Mouse (Mus musculus) erythroid progenitor cell, adult 5-6 weeks (primary cell): Measurements from ENCODE around the gene Taok2. TPM values are rescaled to one million over a fixed set of nuclear protein-coding genes. Genes with fewer than 3 reads are reported as not detected.
A peak's percentile ranks its signal among the peaks of the same experiment; 100 is the strongest.

Experiments used
- ATAC-seq: replicated peaks from 2 replicates; pipeline ENCODE4 v1.8.0; 2016; ENCODE audit warnings: moderate number of reproducible peaks, mild to moderate bottlenecking, moderate TSS enrichment, inconsistent platforms; ENCODE audit not compliant: poor library complexity, low FRiP score, severe bottlenecking
- total RNA-seq, 2 experiments: library from RNA; stranded (forward) in 1 of 2; stranded (reverse) in 1 of 2; fragments of 150-400 nt in 1 of 2; fragments of 186-747, 209-891 nt in 1 of 2; gene quantifications; 2 replicates each; pipeline versions ENCODE4 v1.2.3 to v1.2.4; 2015 to 2017; ENCODE audit warnings: low replicate concordance in 2 of 2

The Taok2 gene
- total RNA-seq, 2 experiments from 2014 or later: 23.1 to 76.2 TPM

DNA sequence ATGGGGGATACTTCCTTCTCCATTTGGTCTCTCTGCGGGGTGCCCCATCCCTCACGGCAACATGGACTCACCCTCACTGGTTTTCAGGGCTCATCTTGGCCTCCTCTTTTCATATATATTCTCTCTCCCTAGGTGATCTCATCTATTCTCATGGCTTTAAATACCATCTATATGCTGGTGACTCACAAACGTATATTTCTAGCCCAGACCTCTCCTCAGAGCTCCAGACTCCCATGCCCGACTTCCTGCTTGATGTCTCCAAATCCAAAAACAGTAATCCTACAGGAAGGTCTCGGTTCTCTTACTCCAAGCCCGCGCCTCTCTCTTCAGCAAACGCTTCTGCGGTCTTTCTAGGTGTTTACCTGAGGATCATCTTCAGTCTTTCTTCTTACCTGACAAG lies 41.2 kb downstream of the Taok2 start:
- no peak for ATAC-seq

DNA sequence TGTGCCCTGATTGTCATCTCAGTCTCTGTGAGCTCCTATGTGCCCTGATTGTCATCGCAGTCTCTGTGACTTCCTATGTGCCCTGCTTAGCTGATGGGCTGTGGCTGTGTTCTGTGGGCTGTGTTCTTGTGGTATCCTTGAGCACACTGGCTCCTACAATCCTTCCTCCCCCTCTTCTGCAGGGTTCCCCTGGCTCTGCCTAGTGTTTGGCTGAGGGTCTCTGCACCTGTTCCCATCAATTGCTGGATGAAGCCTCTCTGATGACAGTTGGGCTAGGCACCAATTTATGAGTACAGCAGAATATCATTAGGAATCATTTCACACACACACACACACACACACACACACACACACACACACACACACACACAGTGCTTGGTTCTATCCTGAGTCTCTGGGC lies 51.2 kb downstream of the Taok2 start:
- ATAC-seq: no peak

DNA sequence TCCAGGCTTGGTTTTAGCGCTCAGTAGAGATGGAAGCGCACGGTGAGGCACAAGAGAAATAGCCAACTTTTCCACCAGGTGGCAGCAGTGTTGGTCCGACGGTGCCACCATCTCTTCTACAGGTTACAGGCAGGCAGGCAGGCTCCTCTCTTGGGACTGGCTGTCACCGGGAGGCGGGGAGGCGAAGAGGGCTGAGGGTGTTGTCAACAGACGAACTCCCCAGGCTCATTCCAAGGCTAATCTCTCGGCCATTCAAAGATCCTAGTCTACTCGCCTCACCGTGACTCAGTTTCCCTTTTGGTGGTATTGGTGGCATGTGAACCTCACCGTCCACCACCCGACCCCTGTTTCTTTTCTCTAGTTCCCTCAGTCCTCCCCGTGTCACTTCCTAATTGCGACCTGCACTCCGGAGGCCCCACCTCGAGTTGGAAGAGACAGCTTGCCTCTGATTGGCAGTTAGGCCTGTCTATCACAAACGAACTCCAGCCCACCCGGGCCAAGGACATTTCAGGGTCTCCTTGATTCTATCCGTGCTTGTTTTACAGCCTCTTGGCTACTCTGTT lies 52.4 kb downstream of the Taok2 start:
- peak; percentile 86 for ATAC-seq

GRCm38 (mm10) chr7:126831539-126831938 lies 53.0 kb downstream of the Taok2 start, which contains the start of gene 4930451I11Rik:
4930451I11Rik (minus strand) TSS chr7:126831639.
- ATAC-seq: peak; percentile 6; the same call in 1 of the 2 replicates

DNA sequence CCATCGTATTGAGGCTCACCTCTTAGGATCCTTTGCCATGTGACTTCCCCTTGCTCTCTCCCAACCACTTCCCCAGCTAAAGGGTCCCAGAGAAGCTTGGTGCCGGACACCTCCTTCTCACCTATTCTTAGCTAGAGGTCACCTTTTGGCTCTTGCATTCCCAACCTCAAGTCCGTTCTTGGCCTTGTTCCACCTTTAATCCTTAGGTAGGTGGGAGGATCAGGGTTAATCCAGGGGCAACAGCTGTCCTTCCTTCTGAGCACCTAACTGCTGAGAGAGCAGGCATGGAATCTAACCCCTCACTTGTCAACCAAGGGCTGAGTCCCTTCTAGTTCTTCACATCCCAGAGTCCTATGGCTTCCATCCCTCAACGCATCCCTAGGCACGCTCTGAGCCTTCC lies 58.6 kb downstream of the Taok2 start:
- ATAC-seq: no peak

- no peak for ATAC-seq
Measured at GRCm38 (mm10) chr7:126825403-126825802, 59.1 kb downstream of the Taok2 start.

DNA sequence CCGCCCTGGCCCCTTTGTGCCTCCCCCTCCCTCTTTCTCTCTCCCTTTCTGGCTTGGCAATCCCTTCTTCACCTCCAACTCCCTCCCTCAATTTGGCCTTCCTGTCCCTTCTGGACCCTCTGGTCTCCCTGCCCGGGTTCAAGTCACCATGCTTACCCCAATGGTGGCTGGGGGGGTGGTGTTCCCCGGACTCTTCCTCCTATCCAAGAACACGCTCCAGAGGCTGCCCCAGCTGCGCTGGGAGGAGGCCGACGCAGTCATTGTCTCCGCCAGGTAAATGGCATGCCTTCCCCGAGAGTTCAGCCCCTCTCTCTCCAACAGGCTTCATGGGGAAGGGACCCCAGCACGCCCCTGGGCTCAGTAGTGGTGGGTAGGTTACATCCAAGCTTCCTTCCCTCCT lies 60.6 kb downstream of the Taok2 start:
- ATAC-seq: no peak

DNA sequence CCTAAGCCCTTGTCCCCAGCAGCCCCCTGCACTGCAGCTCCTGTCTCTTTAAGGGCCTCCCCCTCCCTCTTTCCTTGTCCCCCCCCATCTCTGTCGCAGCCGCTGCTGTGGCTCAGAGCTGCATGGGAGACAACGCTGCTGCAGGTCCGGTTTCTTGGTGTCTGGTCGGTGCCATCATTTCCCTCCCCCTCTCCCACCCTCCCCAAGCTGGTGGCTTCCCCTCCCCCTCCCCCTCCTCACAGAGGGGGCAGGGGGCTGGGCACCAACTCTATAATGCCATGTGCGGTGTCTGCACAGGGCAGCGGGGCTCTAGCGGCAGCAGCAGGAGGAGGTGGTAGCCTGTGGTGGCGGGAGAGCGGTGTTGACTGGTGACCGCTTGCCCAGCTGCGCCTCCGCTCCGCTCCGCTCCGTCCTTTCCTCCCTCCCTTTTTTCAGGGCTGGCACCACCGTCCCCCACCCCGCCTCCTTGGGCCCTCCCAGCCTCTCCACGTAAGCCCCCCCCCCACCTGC lies 61.2 kb downstream of the Taok2 start:
- ATAC-seq: no peak

GRCm38 (mm10) chr7:126822741-126823140 lies 61.8 kb downstream of the Taok2 start:
- no peak for ATAC-seq

- peak; percentile 78 for ATAC-seq
Measured at GRCm38 (mm10) chr7:126821835-126822511, 62.5 kb downstream of the Taok2 start.

GRCm38 (mm10) chr7:126818818-126819217 lies 65.7 kb downstream of the Taok2 start:
- no peak for ATAC-seq

DNA sequence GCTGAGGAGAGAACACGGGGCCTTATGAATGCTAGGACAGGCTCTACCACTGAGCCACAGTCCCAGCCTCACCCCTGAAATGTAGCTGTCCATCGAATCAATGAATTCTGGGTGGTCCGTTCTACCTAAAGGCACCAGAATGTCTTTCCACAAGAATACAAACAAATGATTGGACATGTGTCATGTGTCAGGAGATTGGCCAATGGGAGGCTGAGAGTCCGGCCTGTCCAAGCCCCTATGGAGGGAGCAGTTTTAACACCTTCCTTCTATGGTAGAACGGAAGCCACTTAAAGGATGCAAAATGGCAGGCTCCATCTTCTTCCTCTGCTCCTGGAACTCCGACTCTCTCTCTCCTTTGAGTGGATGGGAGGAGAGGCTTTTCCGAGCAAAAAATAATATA lies 66.9 kb downstream of the Taok2 start:
- ATAC-seq: no peak

GRCm38 (mm10) chr7:126816494-126816893 lies 68.0 kb downstream of the Taok2 start:
- ATAC-seq: no peak

GRCm38 (mm10) chr7:126815726-126816222 lies 68.7 kb downstream of the Taok2 start:
- no peak for ATAC-seq

Other genes starting within 250 kb of the Taok2 start
Only the 30 nearest of the 31 such genes appear.
- 36.8 and 54.1 TPM in 2 replicates for gene Sgf29, start 235.4 kb downstream of the Taok2 start, total RNA-seq (2015; ENCODE audit: low replicate concordance)
- 0.83 and 10.9 TPM in 2 replicates for gene Sgf29, start 235.4 kb downstream of the Taok2 start, total RNA-seq (2017; ENCODE audit: low replicate concordance)
- 4.0 TPM in 1 of 2 replicates, not detected in the other for gene Sult1a1, start 208.3 kb downstream of the Taok2 start, total RNA-seq (2015; ENCODE audit: low replicate concordance)
- 6.4 TPM in 1 of 2 replicates, not detected in the other for gene Sult1a1, start 208.3 kb downstream of the Taok2 start, total RNA-seq (2017; ENCODE audit: low replicate concordance)
- 9.2 and 21.3 TPM in 2 replicates for gene Bola2, start 189.3 kb downstream of the Taok2 start, total RNA-seq (2015; ENCODE audit: low replicate concordance)
- gene Bola2, start 189.3 kb downstream of the Taok2 start, total RNA-seq (2017; ENCODE audit: low replicate concordance): 5.1 and 46.8 TPM in 2 replicates
- 0.84 and 1.4 TPM in 2 replicates for gene Slx1b, start 188.9 kb downstream of the Taok2 start, total RNA-seq (2015; ENCODE audit: low replicate concordance)
- gene Slx1b, start 188.9 kb downstream of the Taok2 start, total RNA-seq (2017; ENCODE audit: low replicate concordance): 1.9 and 3.2 TPM in 2 replicates
- gene Coro1a, start 176.9 kb downstream of the Taok2 start, total RNA-seq (2015; ENCODE audit: low replicate concordance): 103 and 171 TPM in 2 replicates
- 101 and 106 TPM in 2 replicates for gene Coro1a, start 176.9 kb downstream of the Taok2 start, total RNA-seq (2017; ENCODE audit: low replicate concordance)
- 46.5 and 49.0 TPM in 2 replicates for gene Mapk3, start 125.1 kb downstream of the Taok2 start, total RNA-seq (2015; ENCODE audit: low replicate concordance)
- 18.6 and 19.3 TPM in 2 replicates for gene Mapk3, start 125.1 kb downstream of the Taok2 start, total RNA-seq (2017; ENCODE audit: low replicate concordance)
- 9.2 and 11.9 TPM in 2 replicates for gene Gdpd3, start 118.4 kb downstream of the Taok2 start, total RNA-seq (2015; ENCODE audit: low replicate concordance)
- gene Gdpd3, start 118.4 kb downstream of the Taok2 start, total RNA-seq (2017; ENCODE audit: low replicate concordance): 8.1 TPM in 1 of 2 replicates, not detected in the other
- gene Ypel3, start 107.7 kb downstream of the Taok2 start, total RNA-seq (2015; ENCODE audit: low replicate concordance): 182 and 256 TPM in 2 replicates
- 61.6 and 74.1 TPM in 2 replicates for gene Ypel3, start 107.7 kb downstream of the Taok2 start, total RNA-seq (2017; ENCODE audit: low replicate concordance)
- 2.1 and 4.3 TPM in 2 replicates for gene Tbx6, start 103.2 kb downstream of the Taok2 start, total RNA-seq (2015; ENCODE audit: low replicate concordance)
- gene Tbx6, start 103.2 kb downstream of the Taok2 start, total RNA-seq (2017; ENCODE audit: low replicate concordance): 2.6 and 2.7 TPM in 2 replicates
- 63.7 and 105 TPM in 2 replicates for gene Ppp4c, start 92.2 kb downstream of the Taok2 start, total RNA-seq (2015; ENCODE audit: low replicate concordance)
- 52.8 and 67.6 TPM in 2 replicates for gene Ppp4c, start 92.2 kb downstream of the Taok2 start, total RNA-seq (2017; ENCODE audit: low replicate concordance)
- gene Fam57b, start 87.0 kb downstream of the Taok2 start, total RNA-seq (2015; ENCODE audit: low replicate concordance): not detected in 2 replicates
- gene Fam57b, start 87.0 kb downstream of the Taok2 start, total RNA-seq (2017; ENCODE audit: low replicate concordance): not detected in 2 replicates
- not detected in 2 replicates for gene 4930451I11Rik, start 53.1 kb downstream of the Taok2 start, total RNA-seq (2015; ENCODE audit: low replicate concordance)
- not detected in 2 replicates for gene 4930451I11Rik, start 53.1 kb downstream of the Taok2 start, total RNA-seq (2017; ENCODE audit: low replicate concordance)
- not detected in 2 replicates for gene Doc2a, start 37.3 kb downstream of the Taok2 start, total RNA-seq (2015; ENCODE audit: low replicate concordance)
- not detected in 2 replicates for gene Doc2a, start 37.3 kb downstream of the Taok2 start, total RNA-seq (2017; ENCODE audit: low replicate concordance)
- 50.8 and 63.3 TPM in 2 replicates for gene Hirip3, start 22.7 kb downstream of the Taok2 start, total RNA-seq (2015; ENCODE audit: low replicate concordance)
- 193 and 296 TPM in 2 replicates for gene Hirip3, start 22.7 kb downstream of the Taok2 start, total RNA-seq (2017; ENCODE audit: low replicate concordance)
- gene Ino80e, start 22.3 kb downstream of the Taok2 start, total RNA-seq (2015; ENCODE audit: low replicate concordance): 19.1 and 20.1 TPM in 2 replicates
- 20.2 and 30.4 TPM in 2 replicates for gene Ino80e, start 22.3 kb downstream of the Taok2 start, total RNA-seq (2017; ENCODE audit: low replicate concordance)
- gene Tmem219, start 38.2 kb upstream of the Taok2 start, total RNA-seq (2015; ENCODE audit: low replicate concordance): 3.2 and 5.4 TPM in 2 replicates
- gene Tmem219, start 38.2 kb upstream of the Taok2 start, total RNA-seq (2017; ENCODE audit: low replicate concordance): 4.0 and 10.4 TPM in 2 replicates
- 21.6 TPM in 1 of 2 replicates, not detected in the other for gene Kctd13, start 44.2 kb upstream of the Taok2 start, total RNA-seq (2015; ENCODE audit: low replicate concordance)
- 0.53 and 3.3 TPM in 2 replicates for gene Kctd13, start 44.2 kb upstream of the Taok2 start, total RNA-seq (2017; ENCODE audit: low replicate concordance)
- gene Asphd1, start 64.9 kb upstream of the Taok2 start, total RNA-seq (2015; ENCODE audit: low replicate concordance): not detected in 2 replicates
- gene Asphd1, start 64.9 kb upstream of the Taok2 start, total RNA-seq (2017; ENCODE audit: low replicate concordance): not detected in 2 replicates
- gene Sez6l2, start 65.9 kb upstream of the Taok2 start, total RNA-seq (2015; ENCODE audit: low replicate concordance): not detected in 2 replicates
- 0.45 TPM in 1 of 2 replicates, not detected in the other for gene Sez6l2, start 65.9 kb upstream of the Taok2 start, total RNA-seq (2017; ENCODE audit: low replicate concordance)
- gene Cdipt, start 91.2 kb upstream of the Taok2 start, total RNA-seq (2015; ENCODE audit: low replicate concordance): 29.8 and 30.3 TPM in 2 replicates
- 19.7 and 27.1 TPM in 2 replicates for gene Cdipt, start 91.2 kb upstream of the Taok2 start, total RNA-seq (2017; ENCODE audit: low replicate concordance)
- 2.9 TPM in 1 of 2 replicates, not detected in the other for gene Cdiptos, start 91.4 kb upstream of the Taok2 start, total RNA-seq (2015; ENCODE audit: low replicate concordance)
- gene Cdiptos, start 91.4 kb upstream of the Taok2 start, total RNA-seq (2017; ENCODE audit: low replicate concordance): not detected in 2 replicates
- 0.36 and 0.42 TPM in 2 replicates for gene Mvp, start 129.9 kb upstream of the Taok2 start, total RNA-seq (2015; ENCODE audit: low replicate concordance)
- 6.7 and 7.7 TPM in 2 replicates for gene Mvp, start 129.9 kb upstream of the Taok2 start, total RNA-seq (2017; ENCODE audit: low replicate concordance)
- gene Pagr1b, start 131.8 kb upstream of the Taok2 start, total RNA-seq (2015; ENCODE audit: low replicate concordance): not detected in 2 replicates
- gene Pagr1b, start 131.8 kb upstream of the Taok2 start, total RNA-seq (2017; ENCODE audit: low replicate concordance): 0.64 and 11.8 TPM in 2 replicates
- gene Pagr1a, start 132.6 kb upstream of the Taok2 start, total RNA-seq (2015; ENCODE audit: low replicate concordance): 24.1 and 46.9 TPM in 2 replicates
- 10.6 and 26.2 TPM in 2 replicates for gene Pagr1a, start 132.6 kb upstream of the Taok2 start, total RNA-seq (2017; ENCODE audit: low replicate concordance)
- 1.7 TPM in 1 of 2 replicates, not detected in the other for gene Gm42742, start 136.4 kb upstream of the Taok2 start, total RNA-seq (2015; ENCODE audit: low replicate concordance)
- 10.8 and 28.1 TPM in 2 replicates for gene Gm42742, start 136.4 kb upstream of the Taok2 start, total RNA-seq (2017; ENCODE audit: low replicate concordance)
- gene Prrt2, start 136.5 kb upstream of the Taok2 start, total RNA-seq (2015; ENCODE audit: low replicate concordance): 0.84 TPM in 1 of 2 replicates, not detected in the other
- 3.0 TPM in 1 of 2 replicates, not detected in the other for gene Prrt2, start 136.5 kb upstream of the Taok2 start, total RNA-seq (2017; ENCODE audit: low replicate concordance)
- gene Maz, start 142.3 kb upstream of the Taok2 start, total RNA-seq (2015; ENCODE audit: low replicate concordance): 175 and 179 TPM in 2 replicates
- 96.8 and 123 TPM in 2 replicates for gene Maz, start 142.3 kb upstream of the Taok2 start, total RNA-seq (2017; ENCODE audit: low replicate concordance)
- 651 and 861 TPM in 2 replicates for gene Kif22, start 157.8 kb upstream of the Taok2 start, total RNA-seq (2015; ENCODE audit: low replicate concordance)
- 380 and 614 TPM in 2 replicates for gene Kif22, start 157.8 kb upstream of the Taok2 start, total RNA-seq (2017; ENCODE audit: low replicate concordance)
- gene Zg16, start 202.6 kb upstream of the Taok2 start, total RNA-seq (2015; ENCODE audit: low replicate concordance): 3.6 and 9.2 TPM in 2 replicates
- 1.2 and 6.0 TPM in 2 replicates for gene Zg16, start 202.6 kb upstream of the Taok2 start, total RNA-seq (2017; ENCODE audit: low replicate concordance)
- 18.0 and 25.9 TPM in 2 replicates for gene AI467606, start 206.7 kb upstream of the Taok2 start, total RNA-seq (2015; ENCODE audit: low replicate concordance)
- 10.5 and 12.7 TPM in 2 replicates for gene AI467606, start 206.7 kb upstream of the Taok2 start, total RNA-seq (2017; ENCODE audit: low replicate concordance)